Mouse (Mus musculus) hindlimb bud, embryonic 11.5 days (tissue): Measurements from ENCODE around the gene Trrap.

Source experiments
- DNase-seq: peaks from one replicate; pipeline ENCODE4 v3.0.0-alpha.2; 2012; ENCODE audit warnings: low read depth, low spot score; ENCODE audit errors: extremely low spot score

Gene Trrap

GRCm38 (mm10) chr5:144773231-144773630 lies 5.7 kb downstream of the Trrap start:
- DNase-seq, result no peak

- DNase-seq, result no peak
Measured at GRCm38 (mm10) chr5:144780654-144781053, 13.1 kb downstream of the Trrap start.

- no peak for DNase-seq
Measured at GRCm38 (mm10) chr5:144786464-144786863, 18.9 kb downstream of the Trrap start.

- no peak for DNase-seq
Measured at GRCm38 (mm10) chr5:144793374-144793773, 25.8 kb downstream of the Trrap start.

- DNase-seq, result no peak
Measured at GRCm38 (mm10) chr5:144794687-144795086, 27.2 kb downstream of the Trrap start.

DNA sequence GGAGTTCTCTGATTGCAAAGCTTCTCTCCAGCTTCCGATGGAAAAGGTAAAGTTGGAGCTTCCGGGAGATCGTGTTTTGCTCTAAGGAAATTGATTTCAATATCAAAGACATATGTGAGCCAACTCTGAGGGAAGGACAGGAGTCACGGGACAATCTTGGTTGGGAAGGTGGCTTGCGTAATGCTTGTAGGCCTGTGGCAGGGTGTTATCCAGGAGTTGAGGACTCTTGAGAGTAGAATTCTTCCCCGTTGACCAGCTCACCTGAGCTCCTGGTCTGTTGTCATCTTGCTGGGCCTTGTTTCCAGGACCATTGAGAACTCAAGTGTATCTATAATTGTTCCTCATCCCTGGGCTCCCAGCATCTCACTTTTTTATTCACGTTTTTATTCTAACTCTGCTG lies 29.6 kb downstream of the Trrap start:
- no peak for DNase-seq

DNA sequence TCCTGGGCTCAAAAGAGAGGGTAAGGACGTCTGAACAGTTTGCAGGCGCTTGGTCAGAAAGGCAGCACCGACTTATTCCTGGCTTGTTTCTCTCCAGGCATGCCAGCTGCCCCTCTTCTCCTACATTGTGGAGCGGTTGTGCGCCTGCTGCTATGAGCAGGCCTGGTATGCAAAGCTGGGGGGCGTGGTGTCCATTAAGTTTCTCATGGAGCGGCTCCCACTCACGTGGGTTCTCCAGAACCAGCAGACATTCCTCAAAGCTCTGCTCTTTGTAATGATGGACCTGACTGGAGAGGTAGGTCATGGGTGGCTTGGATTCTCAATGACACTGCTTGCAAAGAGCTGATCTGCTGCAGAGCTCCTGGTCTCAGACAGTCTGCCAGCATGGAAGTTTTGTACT lies 35.5 kb downstream of the Trrap start:
- DNase-seq, result no peak

DNA sequence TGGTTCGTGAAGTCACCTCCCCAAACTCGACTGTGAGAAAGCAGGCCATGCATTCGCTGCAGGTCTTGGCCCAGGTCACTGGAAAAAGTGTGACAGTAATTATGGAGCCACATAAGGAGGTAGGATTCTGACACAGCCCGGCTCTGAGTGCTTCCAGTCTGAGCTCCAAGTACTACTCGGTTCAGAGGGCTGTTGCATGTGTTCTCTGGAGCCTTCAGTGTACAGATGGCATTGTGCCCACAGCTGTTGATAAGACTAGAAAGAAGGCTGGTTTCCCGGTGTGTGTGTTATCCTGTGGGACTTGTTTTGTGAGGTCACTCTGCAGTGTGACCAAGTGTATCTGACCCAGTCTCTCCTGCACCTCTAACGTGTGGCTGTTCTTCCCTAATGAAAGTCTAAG lies 36.6 kb downstream of the Trrap start:
- DNase-seq, result no peak

GRCm38 (mm10) chr5:144806931-144807330 lies 39.4 kb downstream of the Trrap start:
- no peak for DNase-seq

GRCm38 (mm10) chr5:144828365-144829102 lies 61.0 kb downstream of the Trrap start:
- no peak for DNase-seq

GRCm38 (mm10) chr5:144829631-144830030 lies 62.1 kb downstream of the Trrap start:
- DNase-seq, result no peak

DNA sequence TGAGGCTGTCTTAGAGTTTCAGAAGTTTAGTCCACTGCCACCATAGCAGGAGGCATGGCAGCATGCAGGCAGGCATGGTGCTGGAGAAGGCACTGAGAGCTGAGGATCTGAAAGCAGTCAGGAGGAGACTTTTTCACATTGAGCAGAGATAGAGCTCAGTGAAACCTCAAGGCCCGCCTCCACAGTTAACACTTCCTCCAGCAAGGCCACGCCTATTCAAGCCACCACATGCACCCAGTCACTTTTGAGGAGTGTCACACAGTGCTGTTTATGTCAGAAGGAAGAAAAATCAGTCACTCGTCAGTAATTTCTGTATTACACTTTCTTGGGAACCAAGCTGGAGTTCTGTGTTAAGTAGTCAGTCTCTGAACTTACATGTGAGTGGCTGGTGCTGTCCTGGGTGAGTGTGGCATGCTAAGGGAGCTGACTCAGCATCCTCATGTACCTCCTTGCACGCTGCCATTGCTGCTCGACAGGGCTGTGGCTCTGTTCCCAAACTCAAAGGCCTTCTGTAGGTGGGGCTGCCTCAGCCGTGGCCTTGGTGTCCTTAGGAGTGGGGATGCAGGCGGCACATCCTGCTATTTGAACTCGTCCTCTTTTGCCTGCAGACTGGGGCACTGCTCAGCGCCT lies 64.4 kb downstream of the Trrap start:
- DNase-seq, result no peak

DNA sequence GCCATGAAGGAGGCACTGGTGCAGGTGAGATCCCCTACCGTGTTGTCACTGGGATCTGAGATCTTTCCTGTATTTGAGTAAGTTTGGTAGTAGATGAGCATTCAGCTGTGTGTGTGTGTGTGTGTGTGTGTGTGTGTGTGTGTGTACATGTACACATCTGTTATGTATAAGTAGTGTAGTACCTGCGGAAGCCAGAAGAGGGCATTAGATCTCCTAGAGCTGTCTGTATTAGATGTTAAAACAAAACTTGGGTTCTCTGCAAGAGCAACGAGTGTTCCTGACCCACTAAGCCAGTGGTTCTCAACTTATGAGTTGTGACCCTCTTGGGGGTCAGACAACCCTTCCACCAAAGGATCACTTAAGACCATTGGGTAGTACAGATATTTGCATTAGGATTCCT lies 68.6 kb downstream of the Trrap start:
- peak; percentile 6 for DNase-seq

- no peak for DNase-seq
Measured at GRCm38 (mm10) chr5:144845352-144845751, 77.8 kb downstream of the Trrap start.

DNA sequence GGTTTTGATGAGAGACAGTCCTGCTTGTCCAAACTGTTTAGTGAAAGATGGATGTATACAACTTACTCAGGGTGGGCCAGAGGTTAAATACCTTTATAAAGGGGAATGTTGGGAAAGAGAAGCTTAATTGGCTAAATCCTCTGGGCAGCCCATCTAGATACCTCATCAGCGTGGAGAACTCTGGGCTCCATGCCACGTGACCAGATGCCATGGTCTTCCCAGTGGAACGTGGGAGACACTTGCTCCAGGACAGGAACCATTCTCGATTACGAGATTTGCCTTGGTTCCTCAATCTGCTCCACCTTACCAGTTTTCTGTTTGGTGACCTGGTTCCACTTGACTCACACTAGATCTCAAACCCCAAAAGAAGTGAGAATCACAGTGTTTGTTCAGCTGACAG lies 81.2 kb downstream of the Trrap start:
- DNase-seq, result no peak

- no peak for DNase-seq
Measured at GRCm38 (mm10) chr5:144849932-144850331, 82.4 kb downstream of the Trrap start.

- DNase-seq, result no peak
Measured at GRCm38 (mm10) chr5:144851820-144852219, 84.3 kb downstream of the Trrap start.

DNA sequence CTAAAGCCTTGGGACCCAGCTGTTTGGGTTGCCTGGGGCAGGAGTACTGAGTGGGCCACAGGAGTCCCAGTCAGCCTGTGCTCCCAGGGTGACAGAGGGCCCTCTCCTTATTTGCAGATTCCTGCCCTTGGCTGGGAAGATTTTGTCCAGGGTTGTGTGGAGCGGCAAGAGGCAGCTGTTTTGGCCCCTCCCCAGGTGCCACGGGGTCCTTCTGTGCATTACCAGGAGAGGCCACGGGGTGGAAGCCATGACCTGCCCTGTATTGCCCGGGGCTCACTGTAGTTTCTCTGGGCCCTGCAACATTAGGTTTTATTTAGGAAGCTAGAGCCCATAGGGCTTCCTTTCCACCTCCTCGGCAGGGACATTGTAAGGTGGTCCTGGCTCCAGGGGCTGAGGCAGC lies 86.4 kb downstream of the Trrap start:
- no peak for DNase-seq

GRCm38 (mm10) chr5:144855936-144856335 lies 88.4 kb downstream of the Trrap start:
- DNase-seq, result no peak

GRCm38 (mm10) chr5:144858527-144858926 lies 91.0 kb downstream of the Trrap start:
- DNase-seq, result no peak

GRCm38 (mm10) chr5:144859284-144859683 lies 91.8 kb downstream of the Trrap start:
- DNase-seq, result no peak

GRCm38 (mm10) chr5:144860913-144861312 lies 93.4 kb downstream of the Trrap start:
- no peak for DNase-seq

- DNase-seq, result no peak
Measured at GRCm38 (mm10) chr5:144866923-144867322, 99.4 kb downstream of the Trrap start.
